Mouse (Mus musculus): Measurements from ENCODE around the gene Ncoa7. TPM values are rescaled to one million over a fixed set of nuclear protein-coding genes. Genes with fewer than 3 reads are reported as not detected.

Gene Ncoa7
- polyA plus RNA-seq, 1 experiment from 2014 or later: 26.6 TPM

DNA sequence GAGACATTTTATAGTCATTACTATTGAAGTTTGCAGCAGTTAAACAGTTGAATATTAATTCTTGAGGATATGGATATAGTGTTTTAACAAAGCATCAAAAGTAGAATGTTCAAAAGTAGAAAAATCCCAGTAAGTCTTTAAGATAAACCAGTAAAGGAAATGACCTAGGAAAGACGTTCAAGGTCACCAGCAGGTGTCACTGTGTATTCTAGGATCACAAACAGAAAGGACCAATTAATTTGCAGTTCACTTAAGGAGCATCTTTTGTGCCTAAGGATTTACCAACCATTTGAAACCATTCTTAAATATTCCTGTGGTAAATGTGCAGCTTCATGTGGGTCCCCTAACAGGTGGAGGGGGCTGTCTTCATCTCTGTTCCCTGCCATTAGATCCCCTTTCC is 35.1 kb upstream of the Ncoa7 start:
- no peaks in the 10 kb centered on the region for H3K9me3 ChIP-seq (ENCODE audit: control insufficient read depth, low read length)
- H3K4me3 ChIP-seq (replicated peaks; ENCODE audit: low read length): no peak overlapping the region
- WGBS: 0% methylated on average over 1 of the region's 1 CpGs
- H3K4me1 ChIP-seq (replicated peaks; ENCODE audit: control insufficient read depth, insufficient read depth, low read length): peaks cover 6% of the 10 kb centered on the region; the same call in 1 of the 2 replicates
- no peak overlapping the region for H3K9ac ChIP-seq
- H3K36me3 ChIP-seq (replicated peaks; ENCODE audit: control insufficient read depth, insufficient read depth): no peaks in the 10 kb centered on the region
- no peak overlapping the region for H3K27ac ChIP-seq
- DNase-seq (ENCODE audit: low spot score) (no peak), ATAC-seq (ENCODE audit: low FRiP score) (no peak)
- H3K27me3 ChIP-seq (ENCODE audit: control insufficient read depth, insufficient read depth, low read length): peaks cover 19% of the 10 kb centered on the region; the same call in 1 of the 2 replicates
- no peak overlapping the region; the same call in 1 of the 2 replicates for H3K4me2 ChIP-seq (replicated peaks)

DNA sequence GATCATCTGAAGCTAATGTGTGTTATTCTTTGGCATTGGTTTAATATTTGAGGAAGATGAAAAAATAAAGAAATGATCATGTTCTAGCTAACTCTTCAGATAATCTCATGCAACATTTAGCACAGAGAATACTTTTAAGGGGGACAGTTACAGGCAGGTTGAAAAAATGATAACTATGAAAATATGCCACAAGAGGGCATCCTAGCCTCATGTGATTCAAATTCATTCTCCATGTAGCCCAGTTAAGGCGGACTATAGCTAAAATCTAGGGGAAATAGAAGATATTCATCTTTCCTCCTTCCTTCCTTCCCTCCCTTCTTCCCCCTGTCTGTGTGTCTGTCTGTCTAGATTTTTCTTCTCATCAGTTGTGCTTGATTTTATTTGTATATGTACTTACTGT is 21.9 kb upstream of the Ncoa7 start:
- H3K36me3 ChIP-seq (replicated peaks; ENCODE audit: control insufficient read depth, insufficient read depth): no peaks in the 10 kb centered on the region
- 15% methylated on average over 1 of the region's 1 CpGs for WGBS
- DNase-seq (ENCODE audit: low spot score) (peak; percentile 80), ATAC-seq (ENCODE audit: low FRiP score) (peak; percentile 73; the same call in 1 of the 2 replicates)
- no peak overlapping the region for H3K27ac ChIP-seq
- H3K9ac ChIP-seq: no peak overlapping the region
- no peaks in the 10 kb centered on the region for H3K27me3 ChIP-seq (ENCODE audit: control insufficient read depth, insufficient read depth, low read length)
- no peaks in the 10 kb centered on the region for H3K4me1 ChIP-seq (replicated peaks; ENCODE audit: control insufficient read depth, insufficient read depth, low read length)
- H3K4me2 ChIP-seq (replicated peaks): no peak overlapping the region
- H3K4me3 ChIP-seq (replicated peaks; ENCODE audit: low read length): no peak overlapping the region
- H3K9me3 ChIP-seq (ENCODE audit: control insufficient read depth, low read length): no peaks in the 10 kb centered on the region

- WGBS: 10% methylated on average over 11 of the region's 11 CpGs
- Histone ChIP-seq H3K9me3 (ENCODE audit: control insufficient read depth, low read length) (no peaks in the 10 kb centered on the region), H3K4me3 (replicated peaks; ENCODE audit: low read length) (peak overlapping the region; percentile 40), H3K36me3 (replicated peaks; ENCODE audit: control insufficient read depth, insufficient read depth) (no peaks in the 10 kb centered on the region), H3K4me2 (replicated peaks) (peak overlapping the region; percentile 39), H3K9ac (peak overlapping the region; percentile 25), H3K27me3 (ENCODE audit: control insufficient read depth, insufficient read depth, low read length) (no peaks in the 10 kb centered on the region), H3K27ac (peak overlapping the region; percentile 3; the same call in 1 of the 2 replicates), H3K4me1 (replicated peaks; ENCODE audit: control insufficient read depth, insufficient read depth, low read length) (no peaks in the 10 kb centered on the region)
- peak; percentile 96 for ATAC-seq (ENCODE audit: low FRiP score)
- DNase-seq (ENCODE audit: low spot score): peak; percentile 99
These were observed 7.8 kb upstream of the Ncoa7 start for GRCm38 (mm10) chr10:30810967-30811293.

GRCm38 (mm10) chr10:30810247-30810966 is 7.3 kb upstream of the Ncoa7 start:
- DNase-seq (ENCODE audit: low spot score) (peak; percentile 40), ATAC-seq (ENCODE audit: low FRiP score) (peak; percentile 66)
- Histone ChIP-seq H3K36me3 (replicated peaks; ENCODE audit: control insufficient read depth, insufficient read depth) (no peaks in the 10 kb centered on the region), H3K9ac (peak overlapping the region; percentile 25), H3K27ac (peak overlapping the region; percentile 3; the same call in 1 of the 2 replicates), H3K27me3 (ENCODE audit: control insufficient read depth, insufficient read depth, low read length) (no peaks in the 10 kb centered on the region), H3K4me1 (replicated peaks; ENCODE audit: control insufficient read depth, insufficient read depth, low read length) (no peaks in the 10 kb centered on the region), H3K4me3 (replicated peaks; ENCODE audit: low read length) (peak overlapping the region; percentile 40), H3K4me2 (replicated peaks) (peak overlapping the region; percentile 39), H3K9me3 (ENCODE audit: control insufficient read depth, low read length) (no peaks in the 10 kb centered on the region)
- 36% methylated on average over 9 of the region's 9 CpGs for WGBS

GRCm38 (mm10) chr10:30803587-30804253 is 594 bp upstream of the Ncoa7 start:
- Histone ChIP-seq H3K9ac (peak overlapping the region; percentile 80), H3K4me2 (replicated peaks) (peak overlapping the region; percentile 62), H3K27ac (peak overlapping the region; percentile 91), H3K4me3 (replicated peaks; ENCODE audit: low read length) (peak overlapping the region; percentile 73), H3K36me3 (replicated peaks; ENCODE audit: control insufficient read depth, insufficient read depth) (no peaks in the 10 kb centered on the region), H3K9me3 (ENCODE audit: control insufficient read depth, low read length) (no peaks in the 10 kb centered on the region), H3K27me3 (ENCODE audit: control insufficient read depth, insufficient read depth, low read length) (no peaks in the 10 kb centered on the region), H3K4me1 (replicated peaks; ENCODE audit: control insufficient read depth, insufficient read depth, low read length) (no peaks in the 10 kb centered on the region; the same call in 1 of the 2 replicates)
- no peak for DNase-seq (ENCODE audit: low spot score)
- WGBS: 34% methylated on average over 7 of the region's 7 CpGs
- peak; percentile 23 for ATAC-seq (ENCODE audit: low FRiP score)

GRCm38 (mm10) chr10:30802033-30802432 is 1.1 kb downstream of the Ncoa7 start:
- H3K27me3 ChIP-seq (ENCODE audit: control insufficient read depth, insufficient read depth, low read length): no peaks in the 10 kb centered on the region

DNA sequence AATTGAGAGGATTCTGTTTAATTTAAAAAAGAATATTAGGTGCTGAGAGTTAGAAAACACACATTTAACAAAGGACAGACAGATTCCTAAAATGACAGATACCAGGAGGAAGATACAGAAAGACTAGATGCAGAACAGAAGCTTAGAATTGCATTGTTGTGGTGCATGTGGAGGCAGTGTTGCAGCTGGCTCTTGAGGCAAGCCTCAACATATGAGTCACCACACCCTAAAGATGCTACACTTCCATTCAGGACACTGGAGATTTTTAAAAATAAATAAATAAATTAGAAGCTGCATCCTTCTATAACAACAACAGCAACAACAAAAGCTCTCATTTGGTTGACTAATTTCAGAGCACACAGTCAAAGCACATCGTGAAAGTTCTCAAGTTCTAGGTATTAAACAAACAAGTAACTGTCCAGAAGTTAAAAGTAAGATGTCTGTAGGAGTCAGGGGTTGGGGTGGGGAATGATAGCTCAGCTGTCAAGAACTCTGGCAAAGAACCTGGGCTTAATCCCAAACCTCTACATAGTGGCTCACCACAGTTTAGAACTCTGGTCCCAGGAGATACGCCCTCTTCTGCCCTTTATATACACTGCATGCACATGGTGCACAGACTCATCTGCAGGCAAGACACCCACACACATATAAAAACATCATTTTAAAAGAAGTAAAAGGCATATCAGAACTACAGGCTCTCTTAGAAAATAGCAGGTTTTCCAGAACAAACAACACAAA is 3.2 kb downstream of the Ncoa7 start:
- Histone ChIP-seq H3K9me3 (ENCODE audit: control insufficient read depth, low read length) (peaks cover 7% of the 10 kb centered on the region), H3K4me3 (replicated peaks; ENCODE audit: low read length) (no peak overlapping the region), H3K9ac (no peak overlapping the region), H3K4me2 (replicated peaks) (no peak overlapping the region), H3K27me3 (ENCODE audit: control insufficient read depth, insufficient read depth, low read length) (no peaks in the 10 kb centered on the region), H3K27ac (no peak overlapping the region), H3K4me1 (replicated peaks; ENCODE audit: control insufficient read depth, insufficient read depth, low read length) (no peaks in the 10 kb centered on the region; the same call in 1 of the 2 replicates), H3K36me3 (replicated peaks; ENCODE audit: control insufficient read depth, insufficient read depth) (no peaks in the 10 kb centered on the region)
- ATAC-seq (ENCODE audit: low FRiP score) (no peak), DNase-seq (ENCODE audit: low spot score) (no peak)
- WGBS: 90% methylated on average over 2 of the region's 2 CpGs

More at GRCm38 (mm10) chr10:30802033-30802432, 1.1 kb downstream of the Ncoa7 start:
- H3K9ac ChIP-seq: peak overlapping the region; percentile 80
- H3K4me2 ChIP-seq (replicated peaks): peak overlapping the region; percentile 62
- H3K4me1 ChIP-seq (replicated peaks; ENCODE audit: control insufficient read depth, insufficient read depth, low read length): no peaks in the 10 kb centered on the region; the same call in 1 of the 2 replicates
- DNase-seq (ENCODE audit: low spot score) (peak; percentile 59), ATAC-seq (ENCODE audit: low FRiP score) (no peak)
- WGBS: 7% methylated on average over 8 of the region's 8 CpGs
- H3K9me3 ChIP-seq (ENCODE audit: control insufficient read depth, low read length): no peaks in the 10 kb centered on the region
- peak overlapping the region; percentile 91 for H3K27ac ChIP-seq
- no peaks in the 10 kb centered on the region for H3K36me3 ChIP-seq (replicated peaks; ENCODE audit: control insufficient read depth, insufficient read depth)
- peak overlapping the region; percentile 73 for H3K4me3 ChIP-seq (replicated peaks; ENCODE audit: low read length)

- Histone ChIP-seq H3K4me1 (replicated peaks; ENCODE audit: control insufficient read depth, insufficient read depth, low read length) (no peaks in the 10 kb centered on the region; the same call in 1 of the 2 replicates), H3K27ac (no peak overlapping the region), H3K9ac (no peak overlapping the region), H3K36me3 (replicated peaks; ENCODE audit: control insufficient read depth, insufficient read depth) (no peaks in the 10 kb centered on the region; the same call in 1 of the 2 replicates), H3K27me3 (ENCODE audit: control insufficient read depth, insufficient read depth, low read length) (no peaks in the 10 kb centered on the region), H3K4me3 (replicated peaks; ENCODE audit: low read length) (no peak overlapping the region), H3K4me2 (replicated peaks) (no peak overlapping the region), H3K9me3 (ENCODE audit: control insufficient read depth, low read length) (peaks cover 25% of the 10 kb centered on the region)
- WGBS: 92% methylated on average over 5 of the region's 5 CpGs
- DNase-seq (ENCODE audit: low spot score): no peak
- no peak for ATAC-seq (ENCODE audit: low FRiP score)
These were observed 6.5 kb downstream of the Ncoa7 start for GRCm38 (mm10) chr10:30796469-30797261.

Measured in hindbrain, embryonic 14.5 days (tissue).